Mouse (Mus musculus) heart, postnatal 0 days (tissue): ENCODE data around the gene Lancl3.

Experiments
- CTCF ChIP-seq: IDR thresholded peaks from 2 replicates; pipeline ENCODE4 v1.5.1; 2016; ENCODE audit warnings: antibody characterized with exemption, control low read depth, low read depth
- EP300 ChIP-seq: IDR thresholded peaks from 2 replicates; pipeline ENCODE4 v1.6.1; 2016; ENCODE audit warnings: antibody characterized with exemption, low read depth

DNA sequence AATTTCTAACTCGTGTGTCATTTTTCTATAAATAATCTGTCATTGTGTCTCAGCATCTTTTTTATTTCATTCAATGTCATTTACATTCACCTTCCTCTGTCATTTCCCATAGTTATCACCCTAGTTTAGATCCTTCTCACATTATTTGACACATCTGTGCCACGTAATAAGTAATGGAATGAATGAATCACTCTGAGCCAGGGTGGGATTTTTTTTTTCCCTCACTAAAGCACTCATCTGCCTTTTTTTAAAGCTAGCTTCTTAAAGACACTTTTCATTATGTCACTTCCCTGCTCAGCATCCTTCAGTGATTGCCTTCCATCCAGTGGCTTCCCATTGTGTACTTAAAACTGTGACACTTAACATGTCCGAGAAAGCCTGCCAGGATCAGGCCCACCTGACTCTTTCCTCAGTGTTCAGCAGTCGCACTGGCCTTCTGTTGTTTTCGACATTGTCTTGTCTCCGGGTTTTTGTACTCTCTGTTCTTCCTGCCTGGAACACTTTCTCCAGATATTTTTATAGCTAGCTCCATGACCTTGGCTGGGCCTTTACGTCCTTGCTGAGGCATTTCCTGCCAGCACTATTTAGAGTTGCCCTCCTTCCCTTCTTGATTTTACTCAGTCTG is 3.2 kb downstream of the Lancl3 start:
- TF ChIP-seq CTCF (no peak), EP300 (no peak)
